17 mouse cellular contexts compared by ENCODE assay signal in the genomic region with DNA sequence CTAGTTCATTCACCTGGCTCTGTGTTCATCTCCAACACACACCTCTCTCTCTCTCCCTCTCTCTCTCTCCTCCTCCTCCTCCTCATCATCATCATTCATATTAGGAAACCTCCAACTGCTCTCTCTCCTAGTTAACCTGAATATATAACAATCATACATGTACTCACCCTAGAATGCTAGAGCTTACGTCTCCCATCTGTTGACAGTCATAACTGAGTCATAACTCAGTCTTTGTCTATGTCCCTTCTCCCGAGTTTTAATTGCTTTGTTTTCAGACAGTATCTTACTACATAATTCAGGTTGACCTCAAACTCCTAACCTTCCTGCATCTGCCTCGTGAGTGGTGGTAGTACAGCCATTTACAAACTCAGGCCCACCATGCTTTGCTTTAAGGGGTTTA. TPM values are rescaled to one million over a fixed set of nuclear protein-coding genes. Genes with fewer than 3 reads are reported as not detected.
"Had no signal": no experiment of that assay in that cellular context is flagged by ENCODE, and none has a peak within 500 bp of the region (broad histone marks: within the 10 kb centered on the region; RNA-seq: fewer than 3 reads in every experiment).

No protein-coding gene starts in this region.

- H3K9me3 ChIP-seq: kidney, embryonic 15.5 days; limb, embryonic 15.5 days; megakaryocyte, embryonic 14.5 days; midbrain, embryonic 15.5 days; neural tube, embryonic 13.5 days; stomach, embryonic 15.5 days had no signal

- H3K27ac ChIP-seq: kidney, embryonic 15.5 days; limb, embryonic 15.5 days; macrophage; midbrain, embryonic 15.5 days; neural tube, embryonic 13.5 days; stomach, embryonic 15.5 days had no signal

- H3K4me2 ChIP-seq: kidney, embryonic 15.5 days; limb, embryonic 15.5 days; midbrain, embryonic 15.5 days; neural tube, embryonic 13.5 days; stomach, embryonic 15.5 days had no signal

- H3K4me1 ChIP-seq: midbrain, embryonic 15.5 days had no signal

- H3K9ac ChIP-seq: kidney, embryonic 15.5 days; limb, embryonic 15.5 days; lung, embryonic 14.5 days; midbrain, embryonic 15.5 days; neural tube, embryonic 13.5 days; stomach, embryonic 15.5 days had no signal

- H3K27me3 ChIP-seq: kidney, embryonic 15.5 days; limb, embryonic 15.5 days; midbrain, embryonic 15.5 days; neural tube, embryonic 13.5 days; stomach, embryonic 15.5 days had no signal

- H3K36me3 ChIP-seq: kidney, embryonic 15.5 days; limb, embryonic 15.5 days; midbrain, embryonic 15.5 days; neural tube, embryonic 13.5 days; stomach, embryonic 15.5 days had no signal

- H3K4me3 ChIP-seq: kidney, embryonic 15.5 days; limb, embryonic 15.5 days; megakaryocyte, embryonic 14.5 days; midbrain, embryonic 15.5 days; neural tube, embryonic 13.5 days; stomach, embryonic 15.5 days had no signal

- DNase-seq: kidney, adult 2 months; kidney, postnatal 14 days; layer of hippocampus, adult 9-11 months; layer of hippocampus, postnatal 36 days; lung, embryonic 14.5 days; lung, postnatal 10 days; retina, postnatal 1 day; thymus, adult 2 months; thymus, postnatal 25 days had no signal

- ATAC-seq: midbrain, embryonic 15.5 days had no signal

RNA-seq across cellular contexts. Expression of gene Ermap, which starts 1.5 kb away (rescaled TPM):
- polyA plus RNA-seq: macrophage had no signal

RNA-seq across cellular contexts. Expression of gene Tmem269, which starts 26.7 kb away (rescaled TPM):
- polyA plus RNA-seq: kidney, embryonic 15.5 days; limb, embryonic 11.5 days; limb, embryonic 15.5 days; lung, embryonic 14.5 days; macrophage; neural tube, embryonic 13.5 days; stomach, embryonic 15.5 days; thymus, adult 2 months had no signal
